Mouse (Mus musculus): ENCODE data around the gene Polr3g. TPM values are rescaled to one million over a fixed set of nuclear protein-coding genes. Genes with fewer than 3 reads are reported as not detected.
A peak's percentile ranks its signal among the peaks of the same experiment; 100 is the strongest.

Polr3g gene
- total and polyA plus RNA-seq, 3 experiments, result 26.2 to 79.4 (median 36.8) TPM

DNA sequence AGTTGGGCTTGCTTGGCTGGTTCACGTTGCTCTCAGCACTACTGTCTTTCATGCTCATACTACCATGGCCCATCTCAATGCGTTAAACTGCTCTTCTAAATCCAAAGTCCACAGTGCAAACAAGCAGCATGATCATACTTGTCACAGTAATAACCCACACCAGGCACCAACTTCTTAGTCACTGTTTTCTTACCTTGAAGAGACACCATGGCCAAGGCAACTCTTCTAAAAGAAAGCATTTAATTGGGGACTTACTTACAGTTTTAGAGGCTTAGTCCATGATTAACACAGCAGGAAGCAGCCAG lies 33.2 kb upstream of the Polr3g start:
- Histone ChIP-seq H3K27ac (ENCODE audit: control insufficient read depth, low read depth, low read length) (no peak overlapping the region), H3K27me3 (ENCODE audit: control insufficient read depth in 1 of 2, insufficient read depth in 2 of 2, low read length in 2 of 2) (no peaks in the 10 kb centered on the region), H3K9ac (ENCODE audit: control insufficient read depth, low read depth, low read length, poor library complexity, severe bottlenecking) (no peak overlapping the region), H3K36me3 (ENCODE audit: control insufficient read depth in 1 of 2, insufficient read depth in 2 of 2, low read length in 2 of 2) (no peaks in the 10 kb centered on the region; a peak in 1 of 4 replicates), H3K9me3 (replicated peaks; ENCODE audit: insufficient read depth, low read length) (no peaks in the 10 kb centered on the region), H3K4me3 (ENCODE audit: control insufficient read depth in 1 of 2, insufficient read depth in 1 of 2, low read depth in 2 of 2, low read length in 2 of 2) (no peak overlapping the region), H3K79me2 (ENCODE audit: control insufficient read depth, insufficient read depth, low read length, poor library complexity) (no peaks in the 10 kb centered on the region), H3K4me1 (ENCODE audit: control insufficient read depth in 1 of 2, insufficient read depth in 2 of 2, low read length in 2 of 2) (peaks cover 0 to 5% of the 10 kb centered on the region in 2 experiments; a peak in 1 of 4 replicates)
- TF ChIP-seq BHLHE40 (IDR thresholded peaks at IDR 0.05; ENCODE audit: borderline replicate concordance, low read depth, low read length) (no peak), NRF1 (IDR thresholded peaks at IDR 0.05; ENCODE audit: insufficient read depth, low read depth, low read length, poor library complexity, severe bottlenecking) (no peak), ZMIZ1 (IDR thresholded peaks at IDR 0.05; ENCODE audit: low read depth, low read length) (no peak), E2F4 (IDR thresholded peaks at IDR 0.05; ENCODE audit: borderline replicate concordance, low read depth, low read length) (no peak), MAX (IDR thresholded peaks at IDR 0.05; ENCODE audit: low read length) (no peak), SMC3 (IDR thresholded peaks at IDR 0.05; ENCODE audit: low read depth, low read length) (no peak)
- no peak for DNase-seq (ENCODE audit: low read depth, low spot score)

DNA sequence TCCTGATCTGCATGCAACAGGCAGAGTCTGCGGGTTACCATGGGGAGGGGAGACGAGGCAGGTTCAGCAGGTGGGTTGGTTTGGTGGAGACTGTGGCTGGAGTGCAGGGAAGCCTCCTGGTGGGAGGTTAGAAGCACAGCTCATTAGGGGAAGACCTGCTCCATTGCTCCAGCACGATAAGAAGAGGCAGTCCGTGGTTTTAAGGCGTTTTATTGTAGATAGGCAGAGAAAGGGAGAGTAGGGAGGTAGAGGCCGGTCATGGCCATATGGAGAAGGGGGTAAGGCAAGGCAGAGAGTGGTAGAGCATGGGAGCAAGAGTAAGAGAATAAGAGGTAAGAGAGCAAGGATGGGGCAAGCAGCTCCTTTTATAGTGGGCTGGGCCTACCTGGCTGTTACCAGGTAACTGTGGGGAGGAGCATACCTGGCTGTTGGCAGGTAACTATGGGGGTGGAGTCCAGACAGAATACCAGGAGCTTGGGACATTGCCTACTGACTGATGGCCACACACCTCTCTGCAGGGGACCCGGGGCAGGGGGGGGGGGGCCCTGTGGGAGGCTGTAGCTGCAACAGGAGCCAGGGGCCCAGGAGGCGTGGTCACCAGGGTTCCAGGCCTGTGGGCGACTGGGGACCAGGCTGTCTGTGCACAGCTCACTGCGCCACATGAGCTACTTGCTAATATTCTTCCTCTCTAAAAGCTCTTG lies 32.7 kb upstream of the Polr3g start:
- H3K4me3 ChIP-seq (ENCODE audit: control insufficient read depth in 1 of 2, insufficient read depth in 1 of 2, low read depth in 2 of 2, low read length in 2 of 2), result no peak overlapping the region
- no peaks in the 10 kb centered on the region; a peak in 1 of 4 replicates for H3K36me3 ChIP-seq (ENCODE audit: control insufficient read depth in 1 of 2, insufficient read depth in 2 of 2, low read length in 2 of 2)
- peak; percentile 38 for DNase-seq (ENCODE audit: low read depth, low spot score)

DNA sequence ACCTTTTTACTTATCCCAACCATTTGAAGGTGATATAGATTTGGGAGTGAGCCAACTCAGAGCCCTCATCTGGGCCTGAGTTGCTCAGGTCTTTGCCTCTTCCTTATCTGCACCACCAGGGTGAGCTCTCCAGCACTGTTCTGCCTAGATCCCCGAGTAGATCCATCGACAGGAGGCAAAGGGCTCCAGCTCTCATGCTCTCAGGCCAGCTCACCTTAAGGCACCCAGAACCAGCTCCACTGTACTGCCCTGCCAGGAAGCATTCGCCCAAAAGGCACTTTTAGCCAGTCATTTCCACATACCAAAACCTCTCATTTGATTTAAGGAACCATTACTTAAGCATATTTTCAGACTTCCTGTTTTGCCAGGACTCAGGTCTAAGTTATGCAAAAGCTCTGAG lies 30.1 kb upstream of the Polr3g start:
- peak overlapping the region; percentile 47 to 49 for H3K4me3 ChIP-seq (ENCODE audit: control insufficient read depth in 1 of 2, insufficient read depth in 1 of 2, low read depth in 2 of 2, low read length in 2 of 2)
- DNase-seq (ENCODE audit: low read depth, low spot score), result peak; percentile 75
- no peaks in the 10 kb centered on the region for H3K27me3 ChIP-seq (ENCODE audit: control insufficient read depth in 1 of 2, insufficient read depth in 2 of 2, low read length in 2 of 2)
- peak; percentile 41 to 42; a peak in 3 of 4 replicates for TF ChIP-seq EP300 (IDR thresholded peaks at IDR 0.05; ENCODE audit: low read depth in 1 of 2, low read length in 2 of 2)
- TF ChIP-seq ZC3H11A (IDR thresholded peaks at IDR 0.05; ENCODE audit: low read depth, low read length), result no peak
- no peak for TF ChIP-seq NRF1 (IDR thresholded peaks at IDR 0.05; ENCODE audit: insufficient read depth, low read depth, low read length, poor library complexity, severe bottlenecking)
- no peak for TF ChIP-seq RCOR1 (IDR thresholded peaks at IDR 0.05; ENCODE audit: low read depth, low read length)
- no peak for TF ChIP-seq E2F4 (IDR thresholded peaks at IDR 0.05; ENCODE audit: borderline replicate concordance, low read depth, low read length)
- no peak for TF ChIP-seq MAZ (IDR thresholded peaks at IDR 0.05; ENCODE audit: low read depth, low read length)
- TF ChIP-seq UBTF (IDR thresholded peaks at IDR 0.05; ENCODE audit: borderline replicate concordance, insufficient read depth, low read depth, low read length), result no peak
- TF ChIP-seq GATA1 (IDR thresholded peaks at IDR 0.05; ENCODE audit: low read depth, low read length), result peak; percentile 64; the same call in 1 of the 2 replicates
- no peak for TF ChIP-seq POLR2A (IDR thresholded peaks at IDR 0.05; ENCODE audit: control insufficient read depth in 1 of 2, insufficient read depth in 1 of 2, low read depth in 1 of 2, low read length in 2 of 2, poor library complexity in 1 of 2)
- TF ChIP-seq ZMIZ1 (IDR thresholded peaks at IDR 0.05; ENCODE audit: low read depth, low read length), result no peak
- TF ChIP-seq TAL1 (IDR thresholded peaks at IDR 0.05; ENCODE audit: low read length), result peak; percentile 56
- TF ChIP-seq KAT2A (conservative IDR thresholded peaks at IDR 0.05; ENCODE audit: low read depth, low read length), result no peak
- no peak for TF ChIP-seq SMC3 (IDR thresholded peaks at IDR 0.05; ENCODE audit: low read depth, low read length)
- TF ChIP-seq ETS1 (IDR thresholded peaks at IDR 0.05; ENCODE audit: low read depth, low read length), result 0 out of 2 replicates have a peak, but pooled peaks have one; percentile 13
- no peak for TF ChIP-seq MXI1 (IDR thresholded peaks at IDR 0.05; ENCODE audit: low read depth, low read length)
- TF ChIP-seq USF1 (IDR thresholded peaks at IDR 0.05; ENCODE audit: low read depth, low read length), result no peak
- 0 out of 2 replicates have a peak, but pooled peaks have one; percentile 27 for TF ChIP-seq ELF1 (IDR thresholded peaks at IDR 0.05; ENCODE audit: low read depth, low read length)
- TF ChIP-seq USF2 (IDR thresholded peaks at IDR 0.05; ENCODE audit: borderline replicate concordance in 1 of 2, insufficient read depth in 1 of 2, low read depth in 1 of 2, low read length in 2 of 2), result no peak
- TF ChIP-seq HCFC1 (IDR thresholded peaks at IDR 0.05; ENCODE audit: low read depth, low read length), result no peak
- no peak for TF ChIP-seq MYB (IDR thresholded peaks at IDR 0.05; ENCODE audit: low read depth, low read length)

More for the DNA sequence above, 32.7 kb upstream of the Polr3g start:
- H3K79me2 ChIP-seq (ENCODE audit: control insufficient read depth, insufficient read depth, low read length, poor library complexity), result no peaks in the 10 kb centered on the region
- TF ChIP-seq TBP (IDR thresholded peaks at IDR 0.05; ENCODE audit: low read depth, low read length), result no peak
- TF ChIP-seq TAL1 (IDR thresholded peaks at IDR 0.05; ENCODE audit: low read length), result peak; percentile 33
- peak in 1 of 2 experiments; percentile 31; a peak in 1 of 4 replicates for TF ChIP-seq EP300 (IDR thresholded peaks at IDR 0.05; ENCODE audit: low read depth in 1 of 2, low read length in 2 of 2)
- no peaks in the 10 kb centered on the region for H3K27me3 ChIP-seq (ENCODE audit: control insufficient read depth in 1 of 2, insufficient read depth in 2 of 2, low read length in 2 of 2)
- peaks cover 0 to 5% of the 10 kb centered on the region in 2 experiments; a peak in 1 of 4 replicates for H3K4me1 ChIP-seq (ENCODE audit: control insufficient read depth in 1 of 2, insufficient read depth in 2 of 2, low read length in 2 of 2)
- no peak overlapping the region for H3K27ac ChIP-seq (ENCODE audit: control insufficient read depth, low read depth, low read length)
- no peak overlapping the region for H3K9ac ChIP-seq (ENCODE audit: control insufficient read depth, low read depth, low read length, poor library complexity, severe bottlenecking)
- H3K9me3 ChIP-seq (replicated peaks; ENCODE audit: insufficient read depth, low read length), result no peaks in the 10 kb centered on the region

More for the DNA sequence above, 30.1 kb upstream of the Polr3g start:
- H3K36me3 ChIP-seq (ENCODE audit: control insufficient read depth in 1 of 2, insufficient read depth in 2 of 2, low read length in 2 of 2), result peaks cover 0 to 3% of the 10 kb centered on the region in 2 experiments; a peak in 1 of 4 replicates
- H3K79me2 ChIP-seq (ENCODE audit: control insufficient read depth, insufficient read depth, low read length, poor library complexity), result no peaks in the 10 kb centered on the region
- peak overlapping the region; percentile 49 for H3K27ac ChIP-seq (ENCODE audit: control insufficient read depth, low read depth, low read length)
- no peaks in the 10 kb centered on the region for H3K9me3 ChIP-seq (replicated peaks; ENCODE audit: insufficient read depth, low read length)
- H3K4me1 ChIP-seq (ENCODE audit: control insufficient read depth in 1 of 2, insufficient read depth in 2 of 2, low read length in 2 of 2), result peaks cover 3 to 10% of the 10 kb centered on the region in 2 experiments; a peak in 3 of 4 replicates
- H3K9ac ChIP-seq (ENCODE audit: control insufficient read depth, low read depth, low read length, poor library complexity, severe bottlenecking), result peak overlapping the region; percentile 49
